Mouse (Mus musculus): Measurements from ENCODE around the gene Cisd3.

Gene Cisd3

GRCm38 (mm10) chr11:97662893-97663527 lies 22.6 kb upstream of the Cisd3 start, which contains the start of gene Mllt6:
Mllt6 (plus strand) TSS chr11:97663414.
- peak; percentile 35 for DNase-seq (ENCODE audit: low spot score)

GRCm38 (mm10) chr11:97663528-97664338 lies 21.9 kb upstream of the Cisd3 start:
- no peak for DNase-seq (ENCODE audit: low spot score)

GRCm38 (mm10) chr11:97664339-97664665 lies 21.3 kb upstream of the Cisd3 start:
- DNase-seq (ENCODE audit: low spot score): no peak

- no peak for DNase-seq (ENCODE audit: low spot score)
Observed at GRCm38 (mm10) chr11:97664771-97665240, 20.8 kb upstream of the Cisd3 start.

GRCm38 (mm10) chr11:97665431-97665830 lies 20.2 kb upstream of the Cisd3 start:
- no peak for DNase-seq (ENCODE audit: low spot score)

- no peak for DNase-seq (ENCODE audit: low spot score)
Observed at GRCm38 (mm10) chr11:97666221-97666620, 19.4 kb upstream of the Cisd3 start.

GRCm38 (mm10) chr11:97666794-97667193 lies 18.8 kb upstream of the Cisd3 start:
- no peak for DNase-seq (ENCODE audit: low spot score)

- DNase-seq (ENCODE audit: low spot score): no peak
Observed at GRCm38 (mm10) chr11:97668160-97668559, 17.5 kb upstream of the Cisd3 start.

GRCm38 (mm10) chr11:97669268-97669667 lies 16.4 kb upstream of the Cisd3 start:
- DNase-seq (ENCODE audit: low spot score): no peak

GRCm38 (mm10) chr11:97669829-97670228 lies 15.8 kb upstream of the Cisd3 start:
- DNase-seq (ENCODE audit: low spot score): no peak

GRCm38 (mm10) chr11:97670234-97671176 lies 15.1 kb upstream of the Cisd3 start:
- DNase-seq (ENCODE audit: low spot score): no peak

GRCm38 (mm10) chr11:97671177-97671527 lies 14.5 kb upstream of the Cisd3 start:
- DNase-seq (ENCODE audit: low spot score): no peak

GRCm38 (mm10) chr11:97673148-97673547 lies 12.5 kb upstream of the Cisd3 start:
- DNase-seq (ENCODE audit: low spot score): no peak

- DNase-seq (ENCODE audit: low spot score): no peak
Observed at GRCm38 (mm10) chr11:97676050-97676754, 9.4 kb upstream of the Cisd3 start.

- no peak for DNase-seq (ENCODE audit: low spot score)
Observed at GRCm38 (mm10) chr11:97677381-97677780, 8.2 kb upstream of the Cisd3 start.

- DNase-seq (ENCODE audit: low spot score): no peak
Observed at GRCm38 (mm10) chr11:97677842-97678241, 7.8 kb upstream of the Cisd3 start.

- DNase-seq (ENCODE audit: low spot score): no peak
Observed at GRCm38 (mm10) chr11:97678301-97678700, 7.3 kb upstream of the Cisd3 start.

GRCm38 (mm10) chr11:97680430-97680829 lies 5.2 kb upstream of the Cisd3 start:
- DNase-seq (ENCODE audit: low spot score): no peak

- no peak for DNase-seq (ENCODE audit: low spot score)
Observed at GRCm38 (mm10) chr11:97682504-97683055, 3.0 kb upstream of the Cisd3 start.

GRCm38 (mm10) chr11:97684063-97684680 lies 1.5 kb upstream of the Cisd3 start:
- no peak for DNase-seq (ENCODE audit: low spot score)

- no peak for DNase-seq (ENCODE audit: low spot score)
Observed at GRCm38 (mm10) chr11:97684766-97685165, 860 bp upstream of the Cisd3 start.

Measured in urinary bladder, postnatal 10 days (tissue).